In the genomic region with DNA sequence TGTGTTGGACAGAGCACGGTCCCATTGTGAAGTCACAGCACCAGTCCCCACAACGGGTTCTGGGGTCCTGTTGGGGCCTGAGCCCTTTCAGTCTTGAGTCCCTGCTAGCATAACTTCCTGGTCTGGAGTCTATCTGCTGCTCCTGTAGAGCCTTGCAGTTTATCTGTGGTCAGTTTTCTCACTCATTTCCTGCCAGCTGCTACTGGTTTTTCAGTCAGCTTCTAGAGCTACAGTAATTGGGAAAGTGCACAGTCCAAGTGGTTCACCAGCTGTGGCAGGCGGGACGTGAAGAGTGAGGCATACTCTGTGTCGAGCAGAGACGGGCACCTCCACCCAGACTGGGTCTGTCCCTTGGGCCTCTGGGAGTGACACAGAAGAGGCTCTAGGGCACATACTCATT, we compare ENCODE assay signal across 9 mouse cellular contexts.
DNase-seq lines count a peak whose midpoint lies in the region; ATAC-seq lines count a peak whose summit lies in the region.
"Had no signal": no experiment of that assay in that cellular context is flagged by ENCODE, and none has a peak within 500 bp of the region (broad histone marks: within the 10 kb centered on the region; RNA-seq: fewer than 3 reads in every experiment).

No protein-coding gene starts in this region.

- H3K27me3 ChIP-seq in heart, embryonic 12.5 days (replicated peaks), result no peaks in the 10 kb centered on the region
- no peaks in the 10 kb centered on the region for H3K27me3 ChIP-seq in liver, embryonic 12.5 days (replicated peaks)
- H3K27me3 ChIP-seq in forebrain, embryonic 11.5 days (ENCODE audit: control insufficient read depth, insufficient read depth, low read length), result no peaks in the 10 kb centered on the region
- H3K27me3 ChIP-seq: hindbrain, embryonic 15.5 days had no signal

- no peaks in the 10 kb centered on the region for H3K9me3 ChIP-seq in heart, embryonic 12.5 days (replicated peaks)
- H3K9me3 ChIP-seq in liver, embryonic 12.5 days (replicated peaks), result no peaks in the 10 kb centered on the region
- H3K9me3 ChIP-seq in forebrain, embryonic 11.5 days (ENCODE audit: control insufficient read depth, low read length), result no peaks in the 10 kb centered on the region
- H3K9me3 ChIP-seq: hindbrain, embryonic 15.5 days had no signal

- H3K9ac ChIP-seq in heart, embryonic 12.5 days, result no peak overlapping the region
- no peak overlapping the region for H3K9ac ChIP-seq in liver, embryonic 12.5 days
- H3K9ac ChIP-seq in forebrain, embryonic 11.5 days (ENCODE audit: low read length), result no peak overlapping the region
- H3K9ac ChIP-seq: hindbrain, embryonic 15.5 days had no signal

- no peak overlapping the region for H3K4me3 ChIP-seq in heart, embryonic 12.5 days
- H3K4me3 ChIP-seq in liver, embryonic 12.5 days, result no peak overlapping the region
- no peak overlapping the region for H3K4me3 ChIP-seq in forebrain, embryonic 11.5 days (ENCODE audit: low read depth, low read length)
- H3K4me3 ChIP-seq: hindbrain, embryonic 15.5 days had no signal

- H3K27ac ChIP-seq in heart, embryonic 12.5 days (ENCODE audit: poor library complexity, severe bottlenecking), result peak overlapping the region; percentile 45
- H3K27ac ChIP-seq in liver, embryonic 12.5 days, result peak overlapping the region; percentile 67
- no peak overlapping the region for H3K27ac ChIP-seq in forebrain, embryonic 11.5 days (ENCODE audit: low read depth, low read length)
- H3K27ac ChIP-seq: hindbrain, embryonic 15.5 days had no signal

- no peak overlapping the region for H3K4me2 ChIP-seq in heart, embryonic 12.5 days
- no peak overlapping the region for H3K4me2 ChIP-seq in liver, embryonic 12.5 days
- H3K4me2 ChIP-seq in forebrain, embryonic 11.5 days (ENCODE audit: low read depth, low read length, severe bottlenecking), result no peak overlapping the region
- H3K4me2 ChIP-seq: hindbrain, embryonic 15.5 days had no signal

- H3K36me3 ChIP-seq in heart, embryonic 12.5 days, result no peaks in the 10 kb centered on the region
- no peaks in the 10 kb centered on the region for H3K36me3 ChIP-seq in liver, embryonic 12.5 days
- no peaks in the 10 kb centered on the region for H3K36me3 ChIP-seq in forebrain, embryonic 11.5 days (ENCODE audit: control insufficient read depth, insufficient read depth, low read length)
- H3K36me3 ChIP-seq: hindbrain, embryonic 15.5 days had no signal

- 42% methylated on average over 6 of the region's 6 CpGs for WGBS in heart, embryonic 12.5 days
- 22% methylated on average over 6 of the region's 6 CpGs for WGBS in liver, embryonic 12.5 days (ENCODE audit: insufficient replicate concordance)
- WGBS in forebrain, embryonic 11.5 days, result 82% methylated on average over 6 of the region's 6 CpGs

- H3K4me1 ChIP-seq in heart, embryonic 12.5 days (replicated peaks), result peaks cover 29% of the 10 kb centered on the region
- peaks cover 23% of the 10 kb centered on the region for H3K4me1 ChIP-seq in liver, embryonic 12.5 days
- no peaks in the 10 kb centered on the region for H3K4me1 ChIP-seq in forebrain, embryonic 11.5 days (replicated peaks; ENCODE audit: control insufficient read depth, insufficient read depth, low read length)
- H3K4me1 ChIP-seq: hindbrain, embryonic 15.5 days had no signal

- peak; percentile 37 for DNase-seq in embryo, embryonic 10.5 days (ENCODE audit: low spot score)
- DNase-seq in embryo, embryonic 10 days (ENCODE audit: low spot score), result no peak
- DNase-seq in thymus, postnatal 10 days (ENCODE audit: low spot score in 2 of 2), result peak; percentile 46 to 51
- no peak for DNase-seq in cerebellum, postnatal 36 days
- DNase-seq in forebrain, embryonic 11.5 days (ENCODE audit: low spot score), result no peak

- ATAC-seq in CD4-positive, CD25-positive, alpha-beta regulatory T cell, adult 4 months, result peak; percentile 44
- peak; percentile 38; the same call in 1 of the 2 replicates for ATAC-seq in heart, embryonic 12.5 days (ENCODE audit: insufficient number of reproducible peaks, low FRiP score)
- ATAC-seq in liver, embryonic 12.5 days, result peak; percentile 68
- ATAC-seq in forebrain, embryonic 11.5 days (replicated peaks; ENCODE audit: low FRiP score), result no peak

Comparison
In these comparisons a context has a peak if more than half of its experiments do, and no peak if none do; other contexts are left out.
1. DNase-seq: peak in embryo, embryonic 10.5 days (single experiment) and thymus, postnatal 10 days (2 of 2); none in embryo, embryonic 10 days (single experiment), cerebellum, postnatal 36 days (0 of 2) and forebrain, embryonic 11.5 days (single experiment).